Mouse (Mus musculus): ENCODE measurements around the gene Carm1.
"Not testable (repeated sequence)": the region's sequence is repeated elsewhere in the genome, so short reads cannot be mapped to it uniquely, and the experiment has no call there.

Gene Carm1

DNA sequence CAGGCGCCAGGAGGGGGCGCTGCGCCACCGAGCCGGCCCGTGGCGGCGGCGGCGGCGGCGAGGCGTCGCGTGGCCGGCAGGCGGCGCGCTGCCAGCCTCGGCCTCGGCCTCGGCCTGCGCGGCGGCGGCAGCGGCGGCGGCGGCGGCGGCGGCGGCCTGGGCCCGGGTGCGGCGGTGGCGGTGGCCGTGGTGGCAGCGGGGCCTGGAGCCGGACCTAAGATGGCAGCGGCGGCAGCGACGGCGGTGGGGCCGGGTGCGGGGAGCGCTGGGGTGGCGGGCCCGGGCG is at the start of gene Carm1:
Carm1 (plus strand) TSS at position 106 of the 286 bp plus-strand sequence.
- no peak for DNase-seq (ENCODE audit: low read depth)

DNA sequence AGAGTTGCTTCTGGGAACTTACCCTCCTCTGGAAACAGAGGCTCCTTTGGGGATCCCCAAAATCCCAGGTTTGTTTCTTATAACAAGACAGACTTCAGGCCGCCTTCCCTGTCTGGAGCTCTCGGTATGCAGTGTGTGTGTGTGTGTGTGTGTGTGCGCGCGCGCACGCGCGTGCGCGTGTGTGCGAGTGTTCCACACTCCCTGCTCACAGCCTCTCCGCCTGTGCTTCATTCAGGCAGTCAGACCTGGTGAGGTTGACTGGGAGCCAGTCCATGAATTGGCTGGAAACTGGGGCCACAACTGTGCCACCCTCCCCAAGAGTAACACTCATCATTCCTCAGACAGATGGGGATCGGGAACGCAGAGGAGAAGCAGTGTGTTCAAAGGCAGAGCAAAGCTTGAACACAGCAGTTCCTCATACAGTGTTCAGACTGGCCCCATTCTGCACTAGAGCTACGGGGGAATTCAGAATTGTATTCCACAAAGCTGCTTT is 49.6 kb upstream of the Carm1 start:
- no peak for DNase-seq (ENCODE audit: low read depth)

DNA sequence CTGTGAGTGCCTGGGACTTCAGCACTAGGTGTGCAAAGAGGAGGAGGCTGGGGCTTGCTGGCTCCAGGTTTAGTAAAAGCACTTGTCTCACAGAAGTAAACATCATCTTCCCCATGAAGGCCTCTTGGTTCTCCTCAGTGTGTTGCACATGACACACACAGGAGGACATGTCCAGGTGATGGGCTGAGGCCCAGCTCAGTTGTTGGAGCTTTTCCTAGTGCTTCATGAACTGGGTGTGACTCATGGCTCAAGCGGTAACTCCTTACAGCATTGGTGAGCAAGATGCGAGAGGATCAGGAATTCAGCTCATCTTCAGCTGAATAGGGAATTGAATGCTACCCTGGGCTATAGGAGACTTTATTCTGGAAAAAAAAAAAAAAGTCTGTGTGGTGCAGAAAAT is 49.0 kb upstream of the Carm1 start:
- no peak for DNase-seq (ENCODE audit: low read depth)

DNA sequence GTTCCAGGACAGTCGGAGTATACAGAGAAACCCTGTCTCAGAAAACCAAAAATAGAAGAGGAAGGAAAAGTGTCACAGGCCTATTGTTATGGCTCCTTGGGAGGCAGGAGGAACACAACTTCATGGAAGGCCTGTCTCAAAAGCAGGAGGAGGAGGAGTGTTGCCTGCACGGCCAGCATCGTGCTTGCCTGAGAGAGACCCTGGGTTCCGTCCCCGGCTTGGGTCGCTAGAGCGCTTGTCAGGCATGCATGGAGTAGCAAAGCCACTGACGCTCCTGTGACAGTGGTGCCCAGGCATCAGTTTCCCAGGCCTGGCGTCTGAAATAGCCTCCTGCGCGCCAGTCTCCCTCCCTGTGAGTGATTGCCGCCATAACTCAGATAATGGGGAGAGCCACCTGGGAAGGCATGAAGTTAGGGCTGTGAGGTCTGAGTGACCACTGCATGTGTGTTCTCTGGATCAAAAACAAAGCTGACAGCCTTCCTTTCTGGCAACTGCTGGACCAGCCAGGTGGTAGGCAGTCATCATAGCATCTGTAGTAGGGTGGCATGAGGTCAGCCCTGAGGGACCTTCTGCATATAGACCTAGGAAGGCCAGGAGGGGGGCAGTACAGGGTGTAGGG is 48.3 kb upstream of the Carm1 start:
- DNase-seq (ENCODE audit: low read depth): no peak

DNA sequence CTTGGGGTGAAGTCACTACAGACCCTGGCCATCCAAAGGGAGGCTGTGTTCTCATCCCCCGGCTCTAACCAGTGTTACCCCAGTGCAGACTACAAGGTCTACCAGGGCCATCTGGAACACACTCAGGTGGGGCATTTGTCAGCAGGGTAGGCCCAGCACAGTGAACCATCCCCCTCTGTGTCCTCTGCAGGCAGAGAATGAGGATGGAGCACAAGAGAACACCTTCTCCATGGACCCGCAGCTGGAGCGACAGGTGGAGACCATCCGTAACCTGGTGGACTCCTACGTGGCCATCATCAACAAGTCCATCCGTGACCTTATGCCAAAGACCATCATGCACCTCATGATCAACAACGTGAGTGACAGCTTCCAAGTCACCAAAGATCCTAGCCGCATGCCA is 43.3 kb upstream of the Carm1 start:
- no peak for DNase-seq (ENCODE audit: low read depth)

DNA sequence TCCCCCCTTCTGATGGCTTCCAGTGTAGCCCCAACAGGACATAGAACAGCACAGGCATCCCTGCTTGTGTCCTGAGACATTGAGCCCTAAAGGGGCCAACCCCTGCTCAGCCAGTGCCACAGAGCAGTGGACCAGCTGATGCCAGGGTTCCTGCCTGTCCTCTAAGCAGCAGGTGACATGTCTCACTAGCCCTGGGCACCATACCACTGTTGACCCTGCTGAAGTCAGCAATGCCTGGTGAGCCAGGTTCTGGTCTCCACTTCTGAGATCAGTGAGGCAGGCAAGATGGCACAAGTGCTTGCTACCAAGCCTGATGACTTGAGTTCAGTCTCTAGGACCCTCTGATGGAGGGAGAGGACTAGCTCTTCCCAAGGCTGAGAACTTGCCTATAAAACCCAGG is 40.9 kb upstream of the Carm1 start:
- no peak for DNase-seq (ENCODE audit: low read depth)

DNA sequence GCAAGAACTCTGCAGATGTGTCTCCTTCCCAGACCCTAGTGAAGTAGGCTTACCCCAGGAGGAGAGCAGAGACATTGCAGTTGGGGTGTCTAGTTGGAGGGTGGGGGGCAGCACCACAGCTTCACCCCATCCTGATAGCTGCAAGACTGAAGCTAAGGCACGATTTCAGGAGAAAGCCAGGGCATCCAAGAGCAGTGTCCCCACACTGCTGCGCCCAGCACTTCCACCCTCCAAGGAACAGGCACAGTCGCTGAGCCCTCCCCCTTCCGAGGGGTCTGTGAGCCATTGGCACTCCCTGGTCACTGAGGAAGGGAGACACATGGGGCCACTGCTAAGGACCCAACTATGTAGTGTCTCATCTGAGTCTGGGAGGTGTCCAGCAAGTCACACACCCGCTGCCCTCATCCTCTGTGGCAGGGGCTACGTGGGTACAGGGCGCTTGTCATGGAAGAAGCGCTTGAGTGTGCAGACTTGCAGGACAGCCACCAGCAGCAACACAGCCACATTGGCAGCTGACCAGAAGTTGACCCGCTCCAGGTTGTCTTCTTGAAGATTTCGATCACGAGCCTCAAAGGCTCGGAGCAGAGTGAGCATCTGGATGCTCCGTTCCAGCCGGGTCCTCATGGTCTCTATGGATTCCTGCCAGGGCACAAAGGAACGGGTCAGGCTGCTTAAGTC is 38.8 kb upstream of the Carm1 start:
- no peak for DNase-seq (ENCODE audit: low read depth)

DNA sequence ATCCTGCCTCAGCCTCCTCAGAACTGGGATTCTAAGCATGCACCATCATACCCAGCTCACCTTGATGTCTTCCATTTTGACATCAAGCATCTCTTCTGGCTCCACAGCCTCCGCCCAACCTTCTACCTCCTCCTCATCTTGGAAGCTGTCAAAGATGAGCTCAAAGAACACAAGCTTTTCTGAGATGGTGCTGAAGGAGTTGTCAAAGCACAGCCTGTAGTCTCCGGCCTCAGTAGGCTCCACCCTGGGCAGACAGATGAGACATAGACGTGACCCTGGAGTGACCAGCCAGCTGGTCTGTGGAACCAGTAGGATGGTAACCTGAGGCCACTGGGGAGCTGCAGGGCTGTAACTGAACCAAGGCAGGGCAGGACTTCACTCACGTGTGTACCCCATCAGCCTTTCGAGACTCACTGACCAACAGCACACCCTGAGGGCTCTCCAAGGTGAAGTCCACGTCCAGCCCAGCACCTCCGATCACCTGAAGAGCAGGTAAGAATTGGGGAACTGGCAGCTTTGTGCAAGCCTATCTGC is 37.8 kb upstream of the Carm1 start:
- no peak for DNase-seq (ENCODE audit: low read depth)

DNA sequence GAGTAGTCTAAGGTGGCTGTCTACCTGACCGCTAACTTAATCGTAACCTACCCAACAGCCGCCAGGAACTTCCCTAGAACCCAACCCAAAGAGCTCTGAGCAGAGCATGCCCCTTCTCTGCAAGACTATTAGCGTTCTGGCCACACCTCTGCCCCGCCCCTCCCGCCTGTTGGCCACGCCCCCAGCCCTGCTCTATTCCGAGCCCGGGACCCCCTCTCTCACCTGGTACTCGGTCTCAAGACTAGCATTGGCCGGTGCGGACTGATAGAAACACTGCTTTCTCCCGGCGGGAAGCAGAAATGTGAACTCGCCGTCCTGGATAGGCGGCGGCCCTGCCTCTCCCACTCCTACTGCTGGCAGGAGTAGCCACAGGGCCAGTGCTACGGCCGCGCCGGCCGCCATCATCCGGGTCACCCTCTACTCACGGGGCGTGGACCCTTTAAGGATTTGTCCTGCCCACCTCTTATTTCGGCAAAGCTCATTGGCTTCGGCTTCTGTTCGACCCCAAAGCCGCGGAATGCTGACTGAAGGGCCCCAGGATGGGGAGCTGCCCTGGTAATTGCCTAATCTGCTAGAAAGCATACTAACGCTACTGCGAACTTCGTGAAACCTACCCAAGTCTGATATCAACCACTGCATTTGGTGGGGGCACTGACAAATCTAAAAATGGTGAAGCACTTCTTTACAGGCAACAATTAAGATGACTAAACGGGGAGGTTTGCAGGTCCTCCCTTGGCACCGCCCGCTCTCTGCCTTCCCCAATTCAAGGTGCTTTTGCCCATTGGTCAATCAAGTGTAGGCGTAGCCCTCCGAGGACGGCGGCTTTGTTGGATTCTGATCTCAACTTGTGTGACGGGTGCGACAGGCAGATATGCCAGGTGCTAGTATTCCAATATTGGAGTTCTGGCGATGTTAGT is 36.7 kb upstream of the Carm1 start, which contains the start of gene Tmed1:
Tmed1 (minus strand) TSS at position 481 of the 917 bp plus-strand sequence.
- DNase-seq (ENCODE audit: low read depth): peak; percentile 99

DNA sequence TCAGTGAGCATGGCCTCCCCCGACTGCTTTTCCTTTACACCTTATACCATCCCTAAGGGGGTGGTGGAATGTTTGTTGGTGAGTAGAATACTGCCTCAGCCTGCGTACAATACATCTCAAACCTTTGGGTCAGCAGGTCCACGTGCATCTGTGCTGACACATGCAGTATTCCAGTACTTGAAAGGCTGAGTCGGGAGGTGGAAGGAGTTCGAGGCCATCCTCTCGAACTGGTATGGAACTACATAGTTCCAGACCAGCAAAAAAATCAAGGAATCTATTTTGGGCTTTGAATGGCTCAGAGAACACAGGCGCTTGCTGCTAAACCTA is 36.0 kb upstream of the Carm1 start:
- DNase-seq (ENCODE audit: low read depth): no peak

DNA sequence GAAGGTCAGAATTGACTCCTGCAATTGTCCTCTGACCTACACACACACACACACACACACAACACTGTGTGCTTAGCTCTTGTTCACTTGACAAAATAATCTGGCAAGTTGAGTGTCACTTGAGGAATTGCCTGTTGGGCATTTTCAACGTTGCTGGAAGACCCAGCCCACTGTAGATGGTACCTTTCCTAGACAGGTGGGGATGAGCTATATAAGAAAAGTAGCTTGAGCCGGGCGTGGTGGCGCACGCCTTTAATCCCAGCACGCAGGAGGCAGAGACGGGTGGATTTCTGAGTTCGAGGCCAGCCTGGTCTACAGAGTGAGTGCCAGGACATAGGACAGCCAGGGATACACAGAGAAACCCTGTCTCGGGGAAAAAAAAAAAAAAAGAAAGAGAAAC is 35.6 kb upstream of the Carm1 start:
- no peak for DNase-seq (ENCODE audit: low read depth)

DNA sequence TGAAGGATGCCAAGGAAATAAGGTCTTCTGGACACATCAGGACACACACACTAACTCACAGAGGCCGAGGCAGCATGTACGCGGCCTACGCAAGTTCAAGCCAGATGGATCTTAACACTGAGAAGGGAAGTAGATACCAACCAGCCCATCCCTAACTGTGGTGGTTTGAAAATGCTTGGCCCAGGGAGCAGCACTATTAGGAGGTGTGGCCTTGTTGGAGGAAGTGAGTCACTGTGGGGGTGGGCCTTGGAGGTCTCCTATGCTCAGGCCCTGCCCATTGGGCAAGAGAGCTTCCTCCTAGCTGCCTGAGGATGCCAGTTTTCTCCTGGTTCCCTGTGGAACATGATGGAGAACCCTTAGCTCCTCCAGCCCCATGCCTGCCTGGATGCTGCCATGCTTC is 33.2 kb upstream of the Carm1 start:
- peak; percentile 31 for DNase-seq (ENCODE audit: low read depth)

DNA sequence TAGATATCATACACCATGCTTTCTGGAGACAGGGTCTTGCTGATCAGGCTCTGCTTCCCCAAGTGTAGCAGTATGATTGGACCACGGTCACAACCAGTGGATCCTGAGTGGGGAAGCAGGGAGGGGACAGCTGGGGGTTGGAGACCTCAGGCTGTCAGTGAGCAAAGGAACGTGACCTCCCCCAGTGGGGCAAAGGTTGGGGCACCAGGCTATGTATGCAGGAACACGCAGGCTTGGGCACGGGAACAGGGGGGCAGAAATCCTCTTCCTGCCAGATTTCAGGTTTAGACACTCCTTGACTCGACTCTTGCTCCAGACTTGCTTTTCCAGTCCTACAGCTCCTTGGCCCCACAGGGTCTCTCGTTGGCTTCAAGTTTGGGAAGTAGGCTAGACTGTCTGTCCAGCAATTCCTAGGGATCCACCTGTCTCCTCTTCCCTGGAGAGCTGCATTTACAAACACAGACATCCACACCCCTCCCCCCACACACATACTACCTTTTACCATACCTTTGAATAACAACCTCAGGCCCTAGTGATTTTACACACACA is 28.7 kb upstream of the Carm1 start:
- DNase-seq (ENCODE audit: low read depth): no peak

DNA sequence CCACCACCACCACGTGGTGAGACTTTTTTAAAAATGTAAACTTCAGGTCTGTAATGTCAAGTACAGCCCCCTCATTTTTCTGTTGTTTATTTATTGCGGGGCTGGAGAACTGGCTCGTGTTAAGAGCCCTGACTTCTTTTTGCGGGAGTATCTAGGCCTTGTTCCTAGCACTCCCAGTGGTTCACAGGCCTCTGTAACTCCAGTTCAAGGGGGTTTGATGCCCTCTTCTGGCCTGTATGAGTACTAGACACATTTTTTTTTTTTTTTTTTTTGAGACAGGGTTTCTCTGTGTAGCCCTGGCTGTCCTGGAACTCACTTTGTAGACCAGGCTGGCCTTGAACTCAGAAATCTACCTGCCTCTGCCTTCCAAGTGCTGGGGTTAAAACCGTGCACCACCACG is 28.0 kb upstream of the Carm1 start:
- DNase-seq (ENCODE audit: low read depth): not testable (repeated sequence)

DNA sequence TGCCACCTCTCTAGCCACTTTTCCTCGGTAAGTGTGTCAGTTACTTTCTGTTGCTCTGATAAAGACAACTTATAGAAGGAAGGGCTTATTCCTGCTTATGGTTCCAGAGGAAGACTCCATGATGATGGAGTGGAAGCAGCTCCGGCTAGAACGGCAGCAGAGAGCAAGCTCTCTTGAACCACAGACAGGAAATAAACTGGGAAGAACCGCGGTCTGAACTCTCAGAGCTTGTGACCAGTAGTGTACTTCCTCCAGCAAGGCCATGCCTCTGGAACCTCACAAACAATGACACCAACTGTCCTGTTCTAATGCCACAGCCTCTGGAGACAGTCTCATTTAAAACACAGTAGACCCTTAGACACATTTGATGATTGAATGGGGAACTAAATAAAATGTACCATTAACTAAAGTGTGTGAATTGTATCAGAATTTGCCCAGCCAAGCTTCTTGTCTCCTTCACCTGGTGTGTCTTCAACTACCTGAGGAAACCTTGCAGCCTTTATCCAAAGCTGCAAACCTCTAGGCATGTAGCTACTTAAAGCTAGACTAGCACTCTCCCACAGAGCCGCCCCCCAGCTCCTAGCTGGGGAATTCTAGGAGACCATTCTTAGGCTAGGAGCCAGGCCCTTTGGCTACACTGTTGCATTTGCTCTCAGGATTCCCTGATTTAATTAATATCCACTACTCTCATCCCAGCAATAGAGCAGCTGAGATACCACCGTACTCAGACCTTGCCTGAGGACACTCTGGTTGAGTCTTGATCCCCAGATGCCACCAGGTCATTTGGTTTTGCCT is 21.4 kb upstream of the Carm1 start:
- DNase-seq (ENCODE audit: low read depth): peak; percentile 76

DNA sequence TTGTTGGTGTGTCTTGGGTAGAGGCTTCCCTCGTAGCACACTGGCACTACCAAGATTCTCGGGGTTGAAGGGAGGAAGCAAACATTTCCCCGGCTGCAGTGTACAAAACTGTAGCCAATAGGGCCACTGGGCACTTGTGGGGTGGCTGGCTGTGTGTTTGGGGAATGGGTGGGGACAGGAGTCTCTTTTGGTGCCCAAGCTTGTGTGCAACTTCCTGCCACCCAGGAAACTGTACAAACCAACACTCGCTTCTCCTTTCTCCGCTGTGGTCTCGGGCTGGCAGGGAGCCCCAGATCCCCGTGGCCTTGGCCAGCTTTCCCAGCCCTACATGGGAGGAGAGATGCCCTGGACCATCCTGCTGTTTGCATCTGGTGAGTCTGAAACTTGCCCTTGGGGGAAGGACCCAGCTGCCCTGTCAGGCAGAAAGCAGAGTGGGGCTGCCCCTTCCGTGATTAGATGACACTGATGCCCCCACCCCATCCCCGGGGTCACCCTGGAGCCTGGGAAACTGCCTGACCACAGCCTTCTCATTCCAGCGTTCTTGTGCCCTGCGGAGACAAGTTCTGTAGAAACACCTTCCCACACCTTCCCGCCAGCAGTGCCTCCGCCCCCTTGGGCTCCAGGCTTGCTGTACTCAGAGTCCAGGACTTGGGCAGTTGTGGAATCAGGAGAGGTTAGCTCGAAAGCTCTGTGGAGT is 20.6 kb upstream of the Carm1 start, which contains the start of gene AB124611:
AB124611 (plus strand) TSS at position 240 of the 697 bp plus-strand sequence.
- peak; percentile 35 for DNase-seq (ENCODE audit: low read depth)

DNA sequence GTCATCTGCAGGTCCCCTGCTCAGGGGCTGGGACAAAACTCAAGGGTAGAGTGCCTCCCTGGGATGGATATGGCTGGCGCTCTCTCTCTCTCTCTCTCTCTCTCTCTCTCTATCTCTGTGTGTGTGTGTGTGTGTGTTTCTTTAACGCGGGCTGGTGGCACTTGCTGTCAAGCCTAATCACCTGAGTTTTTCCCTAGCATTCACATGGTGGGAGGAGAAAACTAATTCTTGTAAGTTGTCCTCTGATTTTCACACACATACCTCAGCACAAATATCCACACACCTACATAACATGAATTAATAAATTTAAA is 20.1 kb upstream of the Carm1 start:
- no peak for DNase-seq (ENCODE audit: low read depth)

DNA sequence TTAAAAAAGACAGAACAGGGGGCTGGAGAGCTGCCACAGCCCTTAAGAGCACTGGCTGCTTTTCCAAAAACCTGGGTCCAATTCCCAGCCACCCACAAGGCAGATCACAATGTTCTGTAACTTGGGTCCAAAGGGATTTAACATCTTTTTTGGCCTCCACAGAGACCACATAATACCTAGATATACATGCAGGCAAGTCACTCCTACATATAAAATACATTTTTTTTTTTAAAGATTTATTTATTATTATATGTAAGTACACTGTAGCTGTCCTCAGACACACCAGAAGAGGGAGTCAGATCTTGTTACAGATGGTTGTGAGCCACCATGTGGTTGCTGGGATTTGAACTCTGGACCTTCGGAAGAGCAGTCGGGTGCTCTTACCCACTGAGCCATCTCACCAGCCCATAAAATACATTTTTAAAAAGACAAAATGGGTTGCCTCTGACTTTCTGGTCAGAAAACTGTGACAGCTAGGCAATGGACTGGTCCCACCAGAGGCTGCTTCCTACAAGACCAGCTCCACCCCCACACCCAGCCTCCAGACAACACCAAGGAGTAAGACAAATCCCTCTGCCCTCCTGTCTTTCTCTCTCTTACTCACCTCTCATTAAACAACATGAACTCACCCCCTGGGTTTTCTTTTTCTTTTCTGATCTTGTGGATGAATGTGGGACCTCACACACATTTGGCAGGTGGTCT is 19.4 kb upstream of the Carm1 start:
- peak; percentile 47 for DNase-seq (ENCODE audit: low read depth)

DNA sequence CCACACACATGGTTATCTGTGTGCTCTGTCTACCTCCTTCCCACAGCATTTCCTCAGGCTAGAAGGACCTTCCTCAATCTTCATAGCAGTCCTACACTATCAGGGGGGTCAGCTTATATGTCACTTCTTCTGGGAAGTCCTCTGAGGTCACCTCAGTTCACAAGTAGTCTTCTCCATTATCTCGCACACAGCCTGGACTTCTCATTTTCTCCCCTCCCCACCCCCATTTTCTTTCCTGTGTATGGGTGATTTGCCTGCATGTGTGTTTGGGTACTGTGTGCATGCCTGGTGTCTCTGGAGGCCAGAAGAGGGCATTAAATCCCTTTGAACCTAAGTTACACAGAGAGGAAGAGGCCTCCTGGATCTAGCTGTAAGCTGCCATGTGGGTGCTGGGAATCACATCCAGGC is 18.8 kb upstream of the Carm1 start:
- peak; percentile 77 for DNase-seq (ENCODE audit: low read depth)

DNA sequence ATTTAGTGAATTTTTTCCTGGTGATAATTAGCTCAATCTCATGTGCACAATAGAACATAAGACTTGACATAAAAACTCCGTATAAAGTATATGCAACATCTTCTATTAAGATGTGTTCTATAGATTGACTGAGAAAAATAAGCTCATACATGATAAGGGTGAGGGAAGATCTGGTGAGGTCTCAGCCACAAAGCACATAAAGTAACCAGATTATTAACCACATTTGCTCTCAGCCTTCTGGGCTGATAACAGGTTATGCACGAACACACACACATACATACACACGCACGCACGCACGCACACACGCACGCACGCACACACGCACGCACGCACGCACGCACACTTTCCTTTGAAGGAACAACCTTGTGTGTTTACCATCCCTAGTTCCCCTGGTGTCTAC is 10.2 kb upstream of the Carm1 start:
- DNase-seq (ENCODE audit: low read depth): no peak

DNA sequence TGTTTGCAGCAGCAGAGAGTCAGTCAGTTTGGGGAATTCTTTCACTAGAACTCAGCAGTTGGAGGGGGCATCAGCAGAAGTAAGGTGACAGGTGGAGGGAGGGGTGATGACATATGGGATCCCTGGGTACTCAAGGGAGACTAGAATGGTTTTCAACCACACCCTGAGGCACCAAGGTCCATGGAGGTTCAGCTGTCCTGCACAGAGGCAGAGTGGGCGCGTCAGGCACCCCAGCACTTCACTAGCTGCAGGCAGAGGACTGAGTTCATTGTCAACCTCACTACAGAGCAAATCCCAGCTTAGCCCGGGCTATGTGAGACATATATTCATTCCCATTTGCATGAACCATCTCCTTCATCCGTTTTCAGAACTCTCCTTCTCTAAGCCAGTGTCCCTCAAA is 9.7 kb upstream of the Carm1 start:
- no peak for DNase-seq (ENCODE audit: low read depth)

All from 416B (cell line).